Mouse (Mus musculus) left cerebral cortex, adult 2 months (tissue): ENCODE measurements around the gene Nop10. TPM values are rescaled to one million over a fixed set of nuclear protein-coding genes. Genes with fewer than 3 reads are reported as not detected.

ENCODE experiments used
- DNase-seq, 2 experiments: peaks; one replicate each; pipeline ENCODE4 v3.0.0; 2021 to 2022; ENCODE audit warnings: low spot score in 2 of 2, mixed read lengths in 1 of 2; ENCODE audit errors: extremely low spot score in 1 of 2
- H3K27ac ChIP-seq: fragments of 200-600 bp; 2 replicates; pipeline ENCODE4 v1.8.1; 2022
- H3K4me3 ChIP-seq: fragments of 200-600 bp; 2 replicates; pipeline ENCODE4 v1.8.1; 2022
- CTCF ChIP-seq: fragments of 200-600 bp; IDR thresholded peaks from 2 replicates; pipeline ENCODE4 v1.8.1; 2022; ENCODE audit warnings: antibody characterized with exemption, mild to moderate bottlenecking, moderate library complexity
- intact Hi-C: fragments of 180-260 bp; cut with DNase I; formaldehyde crosslinking; loops from one replicate; pipeline ENCODE4 v1.15.1; 2025
- total RNA-seq, 2 experiments: library from RNA; stranded (reverse); gene quantifications; 2 replicates each; pipeline ENCODE4 v1.2.3; 2021

The Nop10 gene
- total RNA-seq, 2 experiments from 2014 or later: 46.0 to 46.4 TPM

GRCm38 (mm10) chr2:112239935-112240721, 21.6 kb upstream of the Nop10 start:
- peak overlapping the region; percentile 100 for H3K27ac ChIP-seq
- peak; percentile 11 for TF ChIP-seq CTCF
- intact Hi-C loops: loop anchor here (1.0 to 2.0 kb wide), 2 partner anchors 21 to 99 kb away; partner anchors contain the start of gene Nop10

DNA sequence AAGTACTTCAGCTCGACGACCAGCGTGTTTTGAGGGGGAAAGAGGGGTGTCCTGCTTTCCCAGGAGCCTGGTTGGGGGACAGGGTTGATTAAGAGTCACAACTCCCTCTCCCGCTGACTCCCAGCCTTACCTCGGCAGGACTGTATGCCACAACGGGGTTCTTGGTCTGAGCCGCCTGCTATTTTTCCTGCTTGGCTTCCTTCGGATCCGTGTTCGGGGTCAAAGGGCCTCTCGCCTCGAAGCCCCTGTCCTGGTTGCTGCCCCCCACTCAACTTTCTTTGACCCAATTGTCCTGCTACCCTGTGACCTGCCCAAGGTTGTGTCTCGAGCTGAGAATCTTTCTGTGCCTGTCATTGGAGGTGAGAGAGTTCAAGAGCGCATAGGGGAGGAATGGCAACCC, 19.9 kb upstream of the Nop10 start:
- DNase-seq: no peak
- no peak for TF ChIP-seq CTCF
- Histone ChIP-seq H3K4me3 (no peak overlapping the region), H3K27ac (no peak overlapping the region)
- intact Hi-C loops: no loop called here

More at GRCm38 (mm10) chr2:112239935-112240721, 21.6 kb upstream of the Nop10 start:
- peak; percentile 41 to 45 for DNase-seq
- peak overlapping the region; percentile 100 for H3K4me3 ChIP-seq

- H3K4me3 ChIP-seq: no peak overlapping the region
- no peak for DNase-seq
- intact Hi-C loops: no loop called here
- TF ChIP-seq CTCF: no peak
- H3K27ac ChIP-seq: no peak overlapping the region
Measured at GRCm38 (mm10) chr2:112245307-112245706, 16.4 kb upstream of the Nop10 start.

- Histone ChIP-seq H3K4me3 (no peak overlapping the region), H3K27ac (no peak overlapping the region)
- intact Hi-C loops: no loop called here
- TF ChIP-seq CTCF: no peak
- no peak for DNase-seq
Measured at GRCm38 (mm10) chr2:112246193-112246592, 15.5 kb upstream of the Nop10 start.

- intact Hi-C loops: no loop called here
- Histone ChIP-seq H3K4me3 (no peak overlapping the region), H3K27ac (no peak overlapping the region; the same call in 1 of the 2 replicates)
- no peak for DNase-seq
- no peak for TF ChIP-seq CTCF
Measured at GRCm38 (mm10) chr2:112247323-112247722, 14.4 kb upstream of the Nop10 start.

GRCm38 (mm10) chr2:112249780-112250453, 11.8 kb upstream of the Nop10 start:
- DNase-seq: no peak

DNA sequence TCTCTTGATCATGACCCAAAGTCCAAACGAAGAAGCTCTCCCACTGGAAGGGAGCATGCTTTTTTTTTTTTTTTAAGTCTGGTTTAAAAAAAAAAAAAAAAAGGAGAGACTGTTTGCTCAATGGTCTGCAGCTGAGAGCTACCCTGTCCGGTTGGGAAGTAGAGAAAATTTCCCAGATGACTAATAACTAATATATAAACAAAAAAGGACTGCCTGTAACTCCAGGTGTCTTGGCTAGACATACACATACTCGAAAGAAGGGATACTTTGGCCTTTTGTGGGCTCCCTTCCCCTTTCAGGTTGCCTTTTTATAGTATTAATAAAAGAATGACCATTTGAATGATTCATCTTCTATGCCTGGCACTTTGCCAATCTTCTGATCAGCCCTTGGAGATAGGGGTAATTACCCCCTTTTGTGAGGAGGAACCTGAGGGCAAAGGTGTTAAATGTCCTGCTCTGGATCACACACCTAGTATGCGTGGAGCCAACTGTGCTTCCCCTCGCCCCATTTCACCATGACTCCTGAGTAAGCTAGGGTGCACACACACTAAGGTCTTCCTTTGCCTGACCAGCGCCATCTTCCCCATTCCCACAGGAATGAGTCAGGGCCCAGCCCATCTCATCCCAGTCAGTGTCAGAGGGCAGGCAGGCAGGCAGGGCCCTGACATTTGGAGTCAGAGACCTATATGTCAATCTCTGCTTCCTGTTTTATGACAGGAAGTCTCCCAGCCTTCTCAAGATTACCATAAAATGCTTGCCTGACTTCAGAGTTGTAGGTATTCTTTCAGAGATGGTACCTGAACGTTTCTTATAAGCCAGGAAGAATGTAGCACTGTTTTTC, 6.8 kb upstream of the Nop10 start:
- DNase-seq: no peak
- Histone ChIP-seq H3K27ac (no peak overlapping the region), H3K4me3 (no peak overlapping the region)
- no peak for TF ChIP-seq CTCF
- intact Hi-C loops: no loop called here

More at GRCm38 (mm10) chr2:112249780-112250453, 11.8 kb upstream of the Nop10 start:
- no peak overlapping the region for H3K4me3 ChIP-seq
- intact Hi-C loops: no loop called here
- peak overlapping the region; percentile 88 for H3K27ac ChIP-seq
- no peak for TF ChIP-seq CTCF

- peak; percentile 20; the same call in 1 of the 2 replicates for TF ChIP-seq CTCF
Measured at GRCm38 (mm10) chr2:112259241-112259962, 2.3 kb upstream of the Nop10 start, which contains the start of gene Nutm1. Nutm1 (minus strand) TSS chr2:112259291.

DNA sequence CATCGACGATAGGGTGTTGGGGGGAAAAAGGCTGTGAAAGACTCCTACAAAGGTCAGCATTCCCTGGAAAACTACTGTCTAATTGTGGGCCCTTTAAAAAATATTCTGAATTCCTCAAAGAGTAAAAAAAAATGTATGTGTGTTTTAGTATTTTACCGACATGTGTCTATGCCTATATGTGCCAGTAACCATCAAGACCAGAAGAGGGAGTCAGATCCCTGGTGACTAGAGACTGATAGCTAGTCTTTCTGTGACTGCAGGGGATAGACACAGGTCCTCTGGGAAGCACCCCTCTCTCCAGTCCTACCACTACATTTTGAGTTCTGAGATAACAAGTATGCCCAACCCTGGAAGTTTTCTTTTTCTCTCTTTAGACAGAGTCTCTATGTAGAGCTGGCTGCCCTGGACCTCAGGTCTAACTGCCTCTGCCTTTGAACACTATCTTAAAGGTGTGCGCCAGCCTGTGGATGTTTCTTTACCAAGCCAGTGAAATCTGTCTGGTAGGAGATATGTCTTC, 1.1 kb downstream of the Nop10 start:
- Histone ChIP-seq H3K27ac (peak overlapping the region; percentile 83), H3K4me3 (peak overlapping the region; percentile 78)
- intact Hi-C loops: loop anchor here (5.0 to 10.0 kb wide), 4 partner anchors 72 to 229 kb away; partner anchors contain the start of genes Aven, Emc4 and Emc7
- TF ChIP-seq CTCF: peak; percentile 40
- DNase-seq: no peak

More at GRCm38 (mm10) chr2:112259241-112259962, 2.3 kb upstream of the Nop10 start, which contains the start of gene Nutm1:
- Histone ChIP-seq H3K4me3 (no peak within 1 kb of the TSS), H3K27ac (no peak within 1 kb of the TSS)
- DNase-seq: no peak
- intact Hi-C loops: no loop called here

GRCm38 (mm10) chr2:112264364-112264763, 2.6 kb downstream of the Nop10 start:
- H3K4me3 ChIP-seq: no peak overlapping the region
- intact Hi-C loops: loop anchor here (5.0 to 10.0 kb wide), 4 partner anchors 70 to 228 kb away; partner anchors contain the start of genes Aven, Emc4 and Emc7
- no peak overlapping the region for H3K27ac ChIP-seq
- TF ChIP-seq CTCF: no peak
- no peak for DNase-seq
